Mouse (Mus musculus) layer of hippocampus, postnatal 25 days (tissue): ENCODE measurements at regions not wholly inside any gene's neighbourhood (a gene's known extent, or its start where the extent isn't known, plus 50 kb on each side); places are given as distances from the start of the nearest gene placed in this dataset.

Experiments
- DNase-seq, 2 experiments: peaks; one replicate each; pipeline ENCODE4 v3.0.0; 2022; ENCODE audit warnings: mixed read lengths in 2 of 2, low spot score in 1 of 2; ENCODE audit errors: extremely low spot score in 1 of 2

- DNase-seq: no peak
These were observed 149.2 kb downstream of the Mtx2 start for GRCm38 (mm10) chr2:74974595-74975325.

GRCm38 (mm10) chr2:74977348-74977747, 151.7 kb downstream of the Mtx2 start:
- no peak for DNase-seq

GRCm38 (mm10) chr2:74977828-74978227, 152.2 kb downstream of the Mtx2 start:
- DNase-seq: no peak

GRCm38 (mm10) chr2:74981856-74982255, 156.3 kb downstream of the Mtx2 start:
- no peak for DNase-seq

GRCm38 (mm10) chr2:74993802-74994201, 168.2 kb downstream of the Mtx2 start:
- no peak for DNase-seq

GRCm38 (mm10) chr2:74994998-74995397, 169.4 kb downstream of the Mtx2 start:
- DNase-seq: no peak

- no peak for DNase-seq
These were observed 172.1 kb downstream of the Mtx2 start for GRCm38 (mm10) chr2:74997736-74998135.

GRCm38 (mm10) chr2:75000368-75000796, 174.8 kb downstream of the Mtx2 start:
- no peak for DNase-seq

- no peak for DNase-seq
These were observed 177.0 kb downstream of the Mtx2 start for GRCm38 (mm10) chr2:75002562-75002961.

- no peak for DNase-seq
These were observed 182.5 kb downstream of the Mtx2 start for GRCm38 (mm10) chr2:75008116-75008515.

- no peak for DNase-seq
These were observed 185.0 kb downstream of the Mtx2 start for GRCm38 (mm10) chr2:75010647-75011046.

GRCm38 (mm10) chr2:75012046-75012445, 186.4 kb downstream of the Mtx2 start:
- no peak for DNase-seq

- no peak for DNase-seq
These were observed 189.6 kb downstream of the Mtx2 start for GRCm38 (mm10) chr2:75014994-75015728.

GRCm38 (mm10) chr2:75019459-75019858, 193.9 kb downstream of the Mtx2 start:
- no peak for DNase-seq

- no peak for DNase-seq
These were observed 196.0 kb downstream of the Mtx2 start for GRCm38 (mm10) chr2:75021639-75022038.

GRCm38 (mm10) chr2:75028151-75028550, 202.5 kb downstream of the Mtx2 start:
- no peak for DNase-seq

GRCm38 (mm10) chr2:75029089-75029693, 203.6 kb downstream of the Mtx2 start:
- DNase-seq: no peak

- DNase-seq: no peak
These were observed 209.1 kb downstream of the Mtx2 start for GRCm38 (mm10) chr2:75034708-75035107.

- no peak for DNase-seq
These were observed 213.5 kb downstream of the Mtx2 start for GRCm38 (mm10) chr2:75039066-75039465.

- DNase-seq: no peak
These were observed 221.3 kb downstream of the Mtx2 start for GRCm38 (mm10) chr2:75046892-75047291.

- no peak for DNase-seq
These were observed 222.5 kb downstream of the Mtx2 start for GRCm38 (mm10) chr2:75048071-75048470.
